Mouse (Mus musculus) erythroblast, embryonic 14.5 days (primary cell): ENCODE data around the gene Retnla. TPM values are rescaled to one million over a fixed set of nuclear protein-coding genes. Genes with fewer than 3 reads are reported as not detected.

Experiments used
- H3K27me3 ChIP-seq: 2 replicates; pipeline ENCODE4 v1.6.1; 2012; ENCODE audit warnings: inconsistent platforms; ENCODE audit not compliant: control insufficient read depth
- H3K36me3 ChIP-seq: 2 replicates; pipeline ENCODE4 v1.6.1; 2012; ENCODE audit warnings: mild to moderate bottlenecking, inconsistent platforms; ENCODE audit not compliant: control insufficient read depth
- H3K4me1 ChIP-seq: 2 replicates; pipeline ENCODE4 v1.6.1; 2012; ENCODE audit warnings: inconsistent platforms; ENCODE audit not compliant: control insufficient read depth
- H3K4me3 ChIP-seq: replicated peaks from 2 replicates; pipeline ENCODE3; 2012; ENCODE audit warnings: moderate library complexity, mild to moderate bottlenecking, inconsistent platforms
- H3K9me3 ChIP-seq: 2 replicates; pipeline ENCODE4 v1.6.1; 2012; ENCODE audit warnings: low read length, inconsistent platforms, mixed read lengths; ENCODE audit not compliant: control insufficient read depth
- GATA1 ChIP-seq: IDR thresholded peaks from 2 replicates; pipeline ENCODE4 v1.6.1; 2012; ENCODE audit warnings: low read length, inconsistent platforms, mixed read lengths
- TAL1 ChIP-seq: IDR thresholded peaks from 3 replicates; pipeline ENCODE4 v1.6.1; 2012; ENCODE audit warnings: low read length, inconsistent platforms, mixed read lengths
- polyA plus RNA-seq: library from polyadenylated mRNA; stranded (reverse); fragments of >175 nt; gene quantifications from 2 replicates; pipeline ENCODE4 v1.2.3, GENCODE M21; 2012

Gene Retnla
- polyA plus RNA-seq, 1 experiment, result not detected

DNA sequence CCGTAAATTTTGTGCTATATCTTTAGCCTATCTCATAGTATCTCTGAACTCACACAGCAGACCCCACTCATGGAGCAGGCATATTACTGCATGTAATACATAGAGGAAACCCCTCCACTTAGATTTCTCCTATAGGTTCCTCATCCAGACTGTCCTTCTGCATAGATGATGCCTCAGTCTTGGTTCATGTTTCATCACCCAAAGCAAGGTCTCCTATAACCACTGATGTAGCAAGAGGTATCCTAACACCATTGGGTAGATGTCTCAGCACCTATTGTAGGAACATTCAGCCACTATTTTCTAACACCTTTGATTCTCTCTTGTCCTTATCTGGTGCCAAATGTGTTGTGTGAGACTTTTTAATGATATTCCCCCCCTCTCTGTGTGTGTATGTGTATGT is 29.4 kb downstream of the Retnla start:
- Histone ChIP-seq H3K36me3 (no peaks in the 10 kb centered on the region), H3K4me3 (no peak overlapping the region), H3K9me3 (no peaks in the 10 kb centered on the region), H3K27me3 (no peaks in the 10 kb centered on the region), H3K4me1 (peaks cover 6% of the 10 kb centered on the region)
- TF ChIP-seq TAL1 (no peak), GATA1 (no peak)

DNA sequence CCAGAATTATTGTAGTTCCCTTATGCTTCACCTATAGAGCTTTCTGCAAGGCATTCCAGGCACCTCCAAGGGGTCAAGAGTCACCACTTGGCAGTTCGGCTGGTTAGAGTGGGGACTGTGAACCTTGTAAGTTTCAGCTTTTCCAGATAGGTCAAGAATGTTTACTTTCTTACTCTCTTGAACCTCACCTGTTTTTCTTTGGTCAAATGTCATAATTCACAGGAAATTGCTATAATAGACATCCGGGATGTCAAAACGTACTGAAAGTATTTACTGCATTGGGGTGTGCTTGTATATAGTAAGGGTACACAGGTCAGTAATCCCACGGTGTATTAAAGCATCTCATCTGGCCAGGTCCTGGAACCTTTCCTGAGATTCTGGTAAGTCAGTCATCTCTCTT is 30.0 kb downstream of the Retnla start, which contains the start of gene Retnlg:
TSS of gene Retnlg (plus strand) at position 301 of the 400 bp plus-strand sequence.
- H3K4me1 ChIP-seq, result peaks cover 4% of the 10 kb centered on the region
- TF ChIP-seq GATA1, result no peak
- TF ChIP-seq TAL1, result no peak
- H3K9me3 ChIP-seq, result no peaks in the 10 kb centered on the region
- H3K36me3 ChIP-seq, result no peaks in the 10 kb centered on the region
- H3K4me3 ChIP-seq, result no peak within 1 kb of the TSS
- no peaks in the 10 kb centered on the region for H3K27me3 ChIP-seq

DNA sequence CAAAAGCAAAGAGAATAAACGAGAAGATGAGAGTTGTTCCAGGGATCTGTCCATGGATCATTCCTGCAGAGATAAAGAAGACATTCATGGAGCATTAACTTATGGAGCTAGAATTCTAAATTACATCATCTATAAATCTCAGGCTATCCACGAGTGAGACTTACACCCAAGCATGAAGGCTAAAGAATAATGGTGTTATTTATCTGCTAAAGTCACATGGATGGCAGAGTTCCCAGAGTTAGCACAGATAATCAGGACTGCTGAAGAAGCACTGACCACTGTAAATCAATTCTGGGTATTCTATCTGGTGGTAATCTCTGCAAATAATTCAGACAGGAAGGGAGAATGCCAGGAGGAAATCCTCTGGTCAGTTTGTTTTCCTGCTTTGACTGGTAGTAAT is 48.4 kb downstream of the Retnla start:
- no peak for TF ChIP-seq GATA1
- TF ChIP-seq TAL1, result no peak
- H3K4me1 ChIP-seq, result no peaks in the 10 kb centered on the region
- no peaks in the 10 kb centered on the region for H3K36me3 ChIP-seq
- no peaks in the 10 kb centered on the region for H3K27me3 ChIP-seq
- no peaks in the 10 kb centered on the region for H3K9me3 ChIP-seq
- H3K4me3 ChIP-seq, result no peak overlapping the region

Other genes starting within 250 kb of the Retnla start
- gene Trat1, start 70.5 kb upstream of the Retnla start, polyA plus RNA-seq, result not detected in 2 replicates
- not detected in 2 replicates for gene Retnlb, start 25.7 kb upstream of the Retnla start, polyA plus RNA-seq
- gene Retnlg, start 30.1 kb downstream of the Retnla start, polyA plus RNA-seq, result not detected in 2 replicates
- 0.12 and 0.16 TPM in 2 replicates for gene Dzip3, start 151.6 kb downstream of the Retnla start, polyA plus RNA-seq
- 0.44 and 0.61 TPM in 2 replicates for gene Cip2a, start 151.6 kb downstream of the Retnla start, polyA plus RNA-seq
- not detected in 2 replicates for gene Myh15, start 214.9 kb downstream of the Retnla start, polyA plus RNA-seq